In the genomic region with DNA sequence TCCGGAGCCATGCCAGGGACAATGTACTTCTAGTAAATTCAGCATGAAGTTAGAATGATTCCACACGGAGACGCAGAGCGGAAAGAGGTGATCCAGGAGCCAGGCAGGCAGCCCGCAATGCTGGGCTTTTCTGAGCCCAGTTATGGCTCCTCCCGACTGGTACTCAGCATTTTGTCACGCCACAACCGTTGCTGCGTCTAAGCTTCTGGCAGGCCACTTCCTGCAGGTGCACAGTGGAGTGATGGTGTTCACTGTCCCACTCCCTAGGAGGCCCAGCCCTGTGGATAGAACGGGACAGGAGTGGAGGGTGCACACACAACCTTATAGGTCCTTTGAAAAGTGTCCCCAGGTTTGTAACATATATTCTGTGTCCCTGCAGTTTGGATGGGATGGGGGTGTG, we compare ENCODE assay signal across 9 mouse cellular contexts.
A peak's percentile ranks its signal among the peaks of the same experiment; 100 is the strongest.
DNase-seq lines count a peak whose midpoint lies in the region; ATAC-seq lines count a peak whose summit lies in the region.
"Had no signal": no experiment of that assay in that cellular context is flagged by ENCODE, and none has a peak within 500 bp of the region (broad histone marks: within the 10 kb centered on the region; RNA-seq: fewer than 3 reads in every experiment).

No protein-coding gene starts in this region.

- H3K27me3 ChIP-seq in heart, embryonic 15.5 days = no peaks in the 10 kb centered on the region
- no peaks in the 10 kb centered on the region for H3K27me3 ChIP-seq in lung, embryonic 15.5 days
- H3K27me3 ChIP-seq: liver, embryonic 15.5 days had no signal

- ATAC-seq in heart, embryonic 15.5 days (replicated peaks; ENCODE audit: insufficient number of reproducible peaks, insufficient read depth, low FRiP score, low read depth) = no peak
- no peak for ATAC-seq in lung, embryonic 15.5 days (ENCODE audit: borderline replicate concordance, extremely low read depth, low FRiP score, low TSS enrichment)
- 0 out of 2 replicates have a peak, but pooled peaks have one; percentile 29 for ATAC-seq in megakaryocyte progenitor cell, adult 5-6 weeks (replicated peaks; ENCODE audit: poor library complexity)

- H3K4me2 ChIP-seq in heart, embryonic 15.5 days = no peak overlapping the region
- no peak overlapping the region for H3K4me2 ChIP-seq in lung, embryonic 15.5 days
- H3K4me2 ChIP-seq: liver, embryonic 15.5 days; midbrain, embryonic 11.5 days had no signal

- peaks cover 65% of the 10 kb centered on the region for H3K4me1 ChIP-seq in heart, embryonic 15.5 days (replicated peaks)
- peaks cover 80% of the 10 kb centered on the region for H3K4me1 ChIP-seq in lung, embryonic 15.5 days

- H3K27ac ChIP-seq in heart, embryonic 15.5 days = peak overlapping the region; percentile 83
- H3K27ac ChIP-seq in lung, embryonic 15.5 days = peak overlapping the region; percentile 70
- H3K27ac ChIP-seq: liver, embryonic 15.5 days had no signal

- WGBS in heart, embryonic 15.5 days = 60% methylated on average over 10 of the region's 10 CpGs
- WGBS in lung, embryonic 15.5 days = 62% methylated on average over 10 of the region's 10 CpGs

- H3K9ac ChIP-seq in heart, embryonic 15.5 days = no peak overlapping the region
- no peak overlapping the region for H3K9ac ChIP-seq in lung, embryonic 15.5 days
- H3K9ac ChIP-seq: liver, embryonic 15.5 days had no signal

- DNase-seq in heart, postnatal 4 days = no peak
- no peak for DNase-seq in lung, postnatal 10 days
- peak; percentile 44 for DNase-seq in thymus, postnatal 25 days
- no peak for DNase-seq in cerebellum, adult 18-20 months

- H3K36me3 ChIP-seq in heart, embryonic 15.5 days = 0 out of 2 replicates have a peak, but pooled peaks cover 2% of the 10 kb centered on the region
- H3K36me3 ChIP-seq in lung, embryonic 15.5 days = no peaks in the 10 kb centered on the region
- H3K36me3 ChIP-seq: liver, embryonic 15.5 days had no signal

- no peaks in the 10 kb centered on the region for H3K9me3 ChIP-seq in heart, embryonic 15.5 days (replicated peaks)
- no peaks in the 10 kb centered on the region for H3K9me3 ChIP-seq in lung, embryonic 15.5 days
- H3K9me3 ChIP-seq: liver, embryonic 15.5 days had no signal

- H3K4me3 ChIP-seq in heart, embryonic 15.5 days = no peak overlapping the region
- no peak overlapping the region for H3K4me3 ChIP-seq in lung, embryonic 15.5 days
- H3K4me3 ChIP-seq: liver, embryonic 15.5 days had no signal
